Mouse (Mus musculus): Measurements from ENCODE around the gene Cryz. TPM values are rescaled to one million over a fixed set of nuclear protein-coding genes. Genes with fewer than 3 reads are reported as not detected.

The Cryz gene
- 7.4 and 9.1 TPM in 2 replicates for polyA plus RNA-seq (2012; rRNA removed)

DNA sequence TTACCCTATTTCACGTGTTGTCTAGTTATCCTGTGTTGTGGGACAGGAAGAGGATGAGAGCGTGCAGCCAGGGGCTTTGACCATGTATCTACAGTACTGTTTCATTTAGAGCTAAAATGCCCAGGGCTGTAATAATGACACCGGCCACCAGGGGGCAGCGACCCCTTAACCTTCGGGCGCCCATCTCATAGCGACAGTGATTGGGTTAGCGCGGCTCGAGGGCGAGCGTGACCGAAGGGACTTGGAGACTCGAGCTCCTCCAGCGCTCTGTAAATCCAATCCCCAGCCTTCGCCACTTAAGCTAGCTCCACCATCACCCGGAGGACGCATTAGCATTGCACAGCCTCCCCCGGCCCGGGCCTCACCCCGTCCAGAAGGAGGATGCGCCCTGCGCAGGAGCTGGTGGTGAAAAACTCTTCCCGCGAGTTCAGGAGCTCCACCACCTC lies at the start of gene Cryz:
Gene Cryz, plus strand, starts transcription at position 224 of the 446 bp plus-strand sequence.

DNA sequence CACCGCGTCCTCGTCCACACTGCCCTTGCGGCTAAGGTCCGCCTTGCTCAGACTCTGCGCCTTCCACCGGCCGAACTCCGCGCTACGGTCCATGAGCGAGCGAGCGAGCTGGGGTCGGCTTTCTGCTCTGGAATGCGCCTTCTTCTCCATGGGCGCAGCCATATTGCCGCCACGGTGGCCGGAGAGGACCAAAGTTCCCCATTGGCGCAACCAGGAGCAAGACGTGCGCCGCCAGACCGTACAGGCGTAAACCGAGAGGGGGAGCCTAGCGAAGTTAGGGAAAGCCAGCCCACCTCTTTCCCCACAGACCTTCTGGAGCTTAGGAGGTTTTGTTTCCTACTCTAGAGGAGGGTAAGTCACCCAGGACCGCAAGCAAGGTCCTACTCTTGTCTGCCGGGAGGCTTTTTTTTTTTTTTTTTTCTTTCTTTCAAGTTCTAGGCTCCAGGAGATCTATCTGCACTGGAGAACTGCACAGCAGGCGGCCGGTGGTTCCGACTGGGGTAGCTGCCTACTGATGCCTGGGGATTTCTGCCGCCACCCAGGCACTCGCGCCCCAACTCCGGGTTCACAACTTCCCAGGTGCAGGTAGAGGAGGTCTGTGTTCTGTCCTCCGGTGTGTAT lies 533 bp downstream of the Cryz start, which contains the start of gene Tyw3:
Gene Tyw3, minus strand, starts transcription at position 171 of the 621 bp plus-strand sequence.

GRCm38 (mm10) chr3:154663545-154663944 lies 67.0 kb downstream of the Cryz start, which contains the start of gene Erich3:
Gene Erich3 (plus strand): TSS chr3:154663859.

Other genes with a start within 250 kb of the Cryz start
- 3.1 and 3.2 TPM in 2 replicates for gene Tyw3, start 393 bp downstream of the Cryz start, polyA plus RNA-seq (2012; rRNA removed)
- 0.01 and 0.03 TPM in 2 replicates for gene Erich3, start 67.1 kb downstream of the Cryz start, polyA plus RNA-seq (2012; rRNA removed)